Mouse (Mus musculus): Measurements from ENCODE around the gene Lpcat4. TPM values are rescaled to one million over a fixed set of nuclear protein-coding genes. Genes with fewer than 3 reads are reported as not detected.

The Lpcat4 gene
- polyA plus RNA-seq, 1 experiment from 2014 or later, result 2.2 TPM

DNA sequence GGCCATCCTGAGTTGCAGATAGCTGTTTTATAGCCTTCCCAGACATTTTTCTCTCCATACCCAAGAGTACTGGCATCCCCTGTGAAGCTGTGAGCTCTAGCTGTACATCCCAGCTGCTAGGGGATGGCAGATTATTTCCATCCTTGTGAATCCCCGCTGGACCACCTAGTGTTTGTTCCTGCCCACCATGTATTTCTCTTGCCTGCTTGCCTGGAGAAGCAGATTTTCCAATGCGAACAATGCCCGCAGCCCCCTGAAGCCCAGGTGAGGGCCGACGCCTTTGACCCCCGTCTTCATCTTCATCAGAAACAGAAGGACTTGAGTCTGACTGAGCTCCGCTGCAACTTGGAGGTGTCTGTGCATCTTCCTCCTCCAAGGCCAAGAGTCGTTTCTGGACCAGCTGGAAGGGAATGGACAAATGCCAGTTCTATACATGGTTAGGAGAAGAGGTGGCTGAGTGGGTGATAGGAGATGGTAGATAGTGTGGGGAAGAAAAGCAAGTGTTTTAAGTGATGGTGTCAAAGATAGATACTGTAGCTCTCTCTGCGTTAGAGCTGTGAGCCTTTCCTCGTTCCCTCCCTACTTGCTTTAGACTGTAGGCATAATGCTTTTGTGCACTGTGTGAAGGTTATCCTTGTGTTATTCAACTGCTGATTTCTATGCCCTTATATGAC, 10.6 kb downstream of the Lpcat4 start:
- H3K36me3 ChIP-seq (ENCODE audit: control insufficient read depth, insufficient read depth), result no peaks in the 10 kb centered on the region
- no peaks in the 10 kb centered on the region for H3K9me3 ChIP-seq (replicated peaks; ENCODE audit: control insufficient read depth, low read length)
- H3K27me3 ChIP-seq (ENCODE audit: control insufficient read depth, insufficient read depth, low read depth, low read length), result no peaks in the 10 kb centered on the region
- no peak overlapping the region for H3K9ac ChIP-seq (ENCODE audit: low read depth, low read length)
- ATAC-seq (ENCODE audit: low read depth), result no peak
- no peaks in the 10 kb centered on the region for H3K4me1 ChIP-seq (ENCODE audit: control insufficient read depth, low read depth, low read length)
- 70% methylated on average over 10 of the region's 10 CpGs for WGBS (ENCODE audit: insufficient replicate concordance)
- no peak overlapping the region for H3K4me2 ChIP-seq (ENCODE audit: low read depth, low read length)
- H3K27ac ChIP-seq (ENCODE audit: low read length), result no peak overlapping the region
- no peak overlapping the region for H3K4me3 ChIP-seq (ENCODE audit: low read depth, low read length)

DNA sequence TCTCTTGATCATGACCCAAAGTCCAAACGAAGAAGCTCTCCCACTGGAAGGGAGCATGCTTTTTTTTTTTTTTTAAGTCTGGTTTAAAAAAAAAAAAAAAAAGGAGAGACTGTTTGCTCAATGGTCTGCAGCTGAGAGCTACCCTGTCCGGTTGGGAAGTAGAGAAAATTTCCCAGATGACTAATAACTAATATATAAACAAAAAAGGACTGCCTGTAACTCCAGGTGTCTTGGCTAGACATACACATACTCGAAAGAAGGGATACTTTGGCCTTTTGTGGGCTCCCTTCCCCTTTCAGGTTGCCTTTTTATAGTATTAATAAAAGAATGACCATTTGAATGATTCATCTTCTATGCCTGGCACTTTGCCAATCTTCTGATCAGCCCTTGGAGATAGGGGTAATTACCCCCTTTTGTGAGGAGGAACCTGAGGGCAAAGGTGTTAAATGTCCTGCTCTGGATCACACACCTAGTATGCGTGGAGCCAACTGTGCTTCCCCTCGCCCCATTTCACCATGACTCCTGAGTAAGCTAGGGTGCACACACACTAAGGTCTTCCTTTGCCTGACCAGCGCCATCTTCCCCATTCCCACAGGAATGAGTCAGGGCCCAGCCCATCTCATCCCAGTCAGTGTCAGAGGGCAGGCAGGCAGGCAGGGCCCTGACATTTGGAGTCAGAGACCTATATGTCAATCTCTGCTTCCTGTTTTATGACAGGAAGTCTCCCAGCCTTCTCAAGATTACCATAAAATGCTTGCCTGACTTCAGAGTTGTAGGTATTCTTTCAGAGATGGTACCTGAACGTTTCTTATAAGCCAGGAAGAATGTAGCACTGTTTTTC, 15.6 kb downstream of the Lpcat4 start:
- Histone ChIP-seq H3K9ac (ENCODE audit: low read depth, low read length) (no peak overlapping the region), H3K4me3 (ENCODE audit: low read depth, low read length) (no peak overlapping the region), H3K4me2 (ENCODE audit: low read depth, low read length) (no peak overlapping the region), H3K27ac (ENCODE audit: low read length) (no peak overlapping the region), H3K36me3 (ENCODE audit: control insufficient read depth, insufficient read depth) (no peaks in the 10 kb centered on the region), H3K9me3 (replicated peaks; ENCODE audit: control insufficient read depth, low read length) (no peaks in the 10 kb centered on the region), H3K27me3 (ENCODE audit: control insufficient read depth, insufficient read depth, low read depth, low read length) (no peaks in the 10 kb centered on the region), H3K4me1 (ENCODE audit: control insufficient read depth, low read depth, low read length) (no peaks in the 10 kb centered on the region)
- WGBS (ENCODE audit: insufficient replicate concordance), result 53% methylated on average over 7 of the region's 7 CpGs
- no peak for ATAC-seq (ENCODE audit: low read depth)

DNA sequence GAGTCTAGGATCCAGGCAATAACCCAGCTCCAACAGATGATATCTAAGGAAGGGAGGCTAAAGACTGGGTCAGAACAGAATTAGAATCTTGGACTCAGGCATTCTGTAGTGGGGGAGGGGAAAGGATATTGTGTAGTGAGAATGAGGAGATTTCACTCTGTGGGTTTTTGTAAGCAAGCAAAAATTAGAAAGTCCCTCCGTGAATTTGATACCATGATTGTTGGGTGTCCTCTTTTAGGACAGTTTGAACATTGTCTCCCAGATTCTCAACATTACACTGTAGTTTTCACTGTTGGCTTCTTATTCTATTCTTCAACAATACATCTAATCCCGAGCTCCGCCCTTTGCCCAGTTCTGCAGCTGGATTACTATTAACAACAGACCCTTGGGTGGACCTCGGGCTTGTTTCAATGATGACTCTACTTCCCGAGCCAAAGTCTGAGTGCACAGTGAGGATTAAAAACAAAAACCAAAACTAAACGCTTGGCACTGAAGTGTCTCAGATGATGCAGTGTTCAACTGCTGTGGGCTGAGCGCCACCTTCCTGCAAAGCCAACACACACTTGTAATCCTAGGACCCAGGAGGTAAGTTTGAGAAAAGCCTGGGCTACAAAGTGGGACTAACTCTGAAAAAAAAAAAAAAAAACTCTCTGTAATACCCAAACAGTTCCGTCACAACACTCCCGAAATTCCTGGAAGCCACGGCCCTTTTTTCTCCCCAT, 20.1 kb downstream of the Lpcat4 start, which contains the start of gene Nutm1:
Gene Nutm1, minus strand, starts transcription at position 51 of the 722 bp plus-strand sequence.
- ATAC-seq (ENCODE audit: low read depth), result no peak
- Histone ChIP-seq H3K27me3 (ENCODE audit: control insufficient read depth, insufficient read depth, low read depth, low read length) (no peaks in the 10 kb centered on the region), H3K4me3 (ENCODE audit: low read depth, low read length) (no peak within 1 kb of the TSS), H3K36me3 (ENCODE audit: control insufficient read depth, insufficient read depth) (no peaks in the 10 kb centered on the region), H3K4me1 (ENCODE audit: control insufficient read depth, low read depth, low read length) (peaks cover 12% of the 10 kb centered on the region), H3K9me3 (replicated peaks; ENCODE audit: control insufficient read depth, low read length) (no peaks in the 10 kb centered on the region), H3K9ac (ENCODE audit: low read depth, low read length) (no peak within 1 kb of the TSS), H3K27ac (ENCODE audit: low read length) (no peak within 1 kb of the TSS), H3K4me2 (ENCODE audit: low read depth, low read length) (no peak within 1 kb of the TSS)
- 60% methylated on average over 10 of the region's 10 CpGs for WGBS (ENCODE audit: insufficient replicate concordance)

DNA sequence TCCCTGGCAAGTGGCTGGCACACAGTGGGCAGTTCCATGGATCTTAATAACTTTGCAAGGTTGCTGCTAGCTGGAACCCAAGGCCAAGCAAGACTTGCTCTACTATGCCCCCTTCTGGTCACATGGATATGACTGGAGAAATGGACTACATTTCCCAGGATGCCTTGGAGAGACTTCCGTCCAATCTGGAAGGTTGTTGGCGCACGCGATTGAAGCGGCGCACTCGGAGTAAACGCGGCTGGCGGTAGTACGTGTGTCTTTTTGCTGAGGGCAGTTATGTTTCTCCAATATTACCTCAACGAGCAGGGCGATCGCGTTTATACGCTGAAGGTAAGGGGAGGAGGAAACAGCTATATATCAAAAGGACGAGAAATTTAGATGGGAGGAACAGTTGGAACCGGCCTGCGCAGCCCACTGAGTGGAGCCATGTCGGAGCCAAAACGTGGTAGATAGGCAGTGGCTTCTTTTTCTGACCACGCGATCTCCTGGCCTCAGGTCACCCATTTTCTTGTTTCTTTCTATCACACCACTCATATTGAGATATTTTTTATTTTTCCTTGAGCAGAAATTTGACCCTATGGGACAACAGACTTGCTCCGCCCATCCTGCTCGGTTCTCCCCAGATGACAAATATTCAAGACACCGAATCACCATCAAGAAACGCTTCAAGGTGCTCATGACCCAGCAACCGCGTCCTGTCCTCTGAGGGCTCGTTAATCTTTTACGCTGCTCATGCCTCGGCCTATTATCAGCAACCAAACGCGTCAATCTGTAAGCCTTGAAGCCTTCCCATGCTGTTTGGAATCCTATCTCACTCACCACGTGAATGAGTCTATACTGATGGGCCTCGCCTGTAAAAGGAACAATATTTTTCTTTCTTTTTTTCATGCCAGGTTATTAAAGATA, 22.7 kb downstream of the Lpcat4 start, which contains the start of gene Nop10:
Gene Nop10, plus strand, starts transcription at position 179 of the 906 bp plus-strand sequence.
- H3K9me3 ChIP-seq (replicated peaks; ENCODE audit: control insufficient read depth, low read length), result no peaks in the 10 kb centered on the region
- ATAC-seq (ENCODE audit: low read depth), result peak; percentile 22
- H3K27me3 ChIP-seq (ENCODE audit: control insufficient read depth, insufficient read depth, low read depth, low read length), result no peaks in the 10 kb centered on the region
- peak within 1 kb of the TSS; percentile 70 for H3K27ac ChIP-seq (ENCODE audit: low read length)
- peaks cover 21% of the 10 kb centered on the region for H3K4me1 ChIP-seq (ENCODE audit: control insufficient read depth, low read depth, low read length)
- H3K9ac ChIP-seq (ENCODE audit: low read depth, low read length), result peak within 1 kb of the TSS; percentile 65
- under 1% methylated on average over 36 of the region's 36 CpGs for WGBS (ENCODE audit: insufficient replicate concordance)
- H3K36me3 ChIP-seq (ENCODE audit: control insufficient read depth, insufficient read depth), result no peaks in the 10 kb centered on the region
- H3K4me2 ChIP-seq (ENCODE audit: low read depth, low read length), result peak within 1 kb of the TSS; percentile 77
- H3K4me3 ChIP-seq (ENCODE audit: low read depth, low read length), result peak within 1 kb of the TSS; percentile 77

DNA sequence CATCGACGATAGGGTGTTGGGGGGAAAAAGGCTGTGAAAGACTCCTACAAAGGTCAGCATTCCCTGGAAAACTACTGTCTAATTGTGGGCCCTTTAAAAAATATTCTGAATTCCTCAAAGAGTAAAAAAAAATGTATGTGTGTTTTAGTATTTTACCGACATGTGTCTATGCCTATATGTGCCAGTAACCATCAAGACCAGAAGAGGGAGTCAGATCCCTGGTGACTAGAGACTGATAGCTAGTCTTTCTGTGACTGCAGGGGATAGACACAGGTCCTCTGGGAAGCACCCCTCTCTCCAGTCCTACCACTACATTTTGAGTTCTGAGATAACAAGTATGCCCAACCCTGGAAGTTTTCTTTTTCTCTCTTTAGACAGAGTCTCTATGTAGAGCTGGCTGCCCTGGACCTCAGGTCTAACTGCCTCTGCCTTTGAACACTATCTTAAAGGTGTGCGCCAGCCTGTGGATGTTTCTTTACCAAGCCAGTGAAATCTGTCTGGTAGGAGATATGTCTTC, 23.6 kb downstream of the Lpcat4 start:
- Histone ChIP-seq H3K4me3 (ENCODE audit: low read depth, low read length) (peak overlapping the region; percentile 77), H3K4me2 (ENCODE audit: low read depth, low read length) (peak overlapping the region; percentile 77), H3K9ac (ENCODE audit: low read depth, low read length) (peak overlapping the region; percentile 65; the same call in 1 of the 2 replicates), H3K36me3 (ENCODE audit: control insufficient read depth, insufficient read depth) (no peaks in the 10 kb centered on the region), H3K27ac (ENCODE audit: low read length) (peak overlapping the region; percentile 70), H3K27me3 (ENCODE audit: control insufficient read depth, insufficient read depth, low read depth, low read length) (no peaks in the 10 kb centered on the region), H3K4me1 (ENCODE audit: control insufficient read depth, low read depth, low read length) (peaks cover 21% of the 10 kb centered on the region), H3K9me3 (replicated peaks; ENCODE audit: control insufficient read depth, low read length) (no peaks in the 10 kb centered on the region)
- 19% methylated on average over 4 of the region's 4 CpGs for whole genome bisulfite sequencing (ENCODE audit: insufficient replicate concordance)
- no peak for ATAC-seq (ENCODE audit: low read depth)

DNA sequence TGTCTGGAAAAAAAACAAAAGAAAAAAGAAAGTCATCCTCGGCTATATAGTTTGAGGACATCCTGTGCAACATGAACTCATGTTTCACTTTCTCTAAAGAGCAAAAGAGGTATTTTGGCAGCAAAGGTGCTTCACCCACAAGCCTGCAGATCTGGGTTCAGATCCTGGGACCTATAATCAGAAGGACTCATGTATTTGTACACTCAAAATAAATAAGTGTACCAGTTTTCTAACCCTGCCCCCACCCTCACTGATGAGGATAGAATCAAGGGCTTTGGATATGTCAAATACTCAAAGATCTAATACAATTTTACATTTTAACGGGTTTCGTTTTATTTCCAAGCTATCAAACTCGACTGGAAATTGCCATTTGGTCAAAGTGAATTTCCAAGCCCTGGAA, 25.1 kb downstream of the Lpcat4 start:
- H3K9ac ChIP-seq (ENCODE audit: low read depth, low read length), result no peak overlapping the region
- WGBS (ENCODE audit: insufficient replicate concordance), result 60% methylated on average over 4 of the region's 4 CpGs
- no peak overlapping the region for H3K4me2 ChIP-seq (ENCODE audit: low read depth, low read length)
- H3K27ac ChIP-seq (ENCODE audit: low read length), result no peak overlapping the region
- H3K4me3 ChIP-seq (ENCODE audit: low read depth, low read length), result no peak overlapping the region
- no peak for ATAC-seq (ENCODE audit: low read depth)
- H3K9me3 ChIP-seq (replicated peaks; ENCODE audit: control insufficient read depth, low read length), result no peaks in the 10 kb centered on the region
- peaks cover 27% of the 10 kb centered on the region for H3K4me1 ChIP-seq (ENCODE audit: control insufficient read depth, low read depth, low read length)
- no peaks in the 10 kb centered on the region for H3K27me3 ChIP-seq (ENCODE audit: control insufficient read depth, insufficient read depth, low read depth, low read length)
- no peaks in the 10 kb centered on the region for H3K36me3 ChIP-seq (ENCODE audit: control insufficient read depth, insufficient read depth)

DNA sequence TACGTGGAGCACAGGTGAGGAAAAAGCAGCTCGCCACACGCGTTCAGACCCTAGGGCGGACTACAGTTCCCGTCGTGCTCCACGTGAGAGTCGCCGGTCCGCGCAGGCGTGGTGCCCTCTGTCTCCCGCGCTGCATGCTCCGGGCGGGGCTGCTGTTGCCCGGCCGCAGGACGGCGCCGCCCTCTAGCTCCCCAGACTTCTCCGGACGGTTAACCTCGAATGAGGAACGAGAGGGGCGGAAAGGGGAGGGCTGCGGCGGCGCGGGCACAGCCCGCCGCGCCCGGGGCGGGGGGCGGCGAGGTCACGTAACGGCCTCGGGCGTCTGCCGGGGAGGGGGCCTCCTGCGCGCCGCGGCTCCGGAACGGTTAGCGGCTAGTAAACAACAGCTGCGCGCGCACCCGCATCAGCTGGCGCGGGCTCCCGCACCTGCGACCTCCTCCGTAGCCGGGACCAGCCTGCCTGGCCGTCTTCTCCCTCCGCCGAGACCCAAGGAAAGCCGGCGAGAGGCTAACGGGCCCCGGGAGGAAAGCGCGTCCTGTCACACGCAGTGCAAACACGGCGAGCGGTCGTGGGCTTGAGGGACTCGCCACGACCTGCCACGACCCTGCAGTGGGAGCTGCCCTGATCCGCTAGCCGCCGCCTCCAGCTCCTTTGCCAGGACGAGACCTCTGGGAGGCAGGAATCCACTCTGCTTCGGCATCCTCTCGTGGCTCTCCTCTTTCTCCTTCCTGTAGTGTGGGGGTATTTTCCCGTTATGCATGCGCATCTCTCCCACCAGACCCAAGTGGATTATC, 26.4 kb downstream of the Lpcat4 start, which contains the start of gene Slc12a6:
Gene Slc12a6, plus strand, starts transcription at position 378 of the 794 bp plus-strand sequence.
- peak within 1 kb of the TSS; percentile 89 for H3K4me3 ChIP-seq (ENCODE audit: low read depth, low read length)
- H3K9ac ChIP-seq (ENCODE audit: low read depth, low read length), result peak within 1 kb of the TSS; percentile 96
- no peaks in the 10 kb centered on the region for H3K36me3 ChIP-seq (ENCODE audit: control insufficient read depth, insufficient read depth)
- no peaks in the 10 kb centered on the region for H3K9me3 ChIP-seq (replicated peaks; ENCODE audit: control insufficient read depth, low read length)
- peak within 1 kb of the TSS; percentile 93 for H3K27ac ChIP-seq (ENCODE audit: low read length)
- 0% methylated on average over 61 of the region's 85 CpGs for WGBS (ENCODE audit: insufficient replicate concordance)
- peak; percentile 96 for ATAC-seq (ENCODE audit: low read depth)
- no peaks in the 10 kb centered on the region for H3K27me3 ChIP-seq (ENCODE audit: control insufficient read depth, insufficient read depth, low read depth, low read length)
- H3K4me2 ChIP-seq (ENCODE audit: low read depth, low read length), result peak within 1 kb of the TSS; percentile 78
- peaks cover 30% of the 10 kb centered on the region for H3K4me1 ChIP-seq (ENCODE audit: control insufficient read depth, low read depth, low read length)
